Mouse (Mus musculus) small intestine, adult 2 months (tissue): ENCODE data around the gene Thrb.

Experiments used
- CTCF ChIP-seq: fragments of 200-500 bp; IDR thresholded peaks from 2 replicates; pipeline ENCODE4 v1.5.1; 2012; ENCODE audit warnings: low read depth, mild to moderate bottlenecking, control low read depth, inconsistent platforms, low read length, moderate library complexity, mixed read lengths; ENCODE audit not compliant: insufficient replicate concordance, insufficient read length; ENCODE audit errors: extremely low read depth
- POLR2A ChIP-seq: fragments of 200-500 bp; IDR thresholded peaks from 2 replicates; pipeline ENCODE4 v1.6.1; 2012; ENCODE audit warnings: low read depth, mild to moderate bottlenecking, control low read depth, inconsistent platforms, low read length, moderate library complexity

DNA sequence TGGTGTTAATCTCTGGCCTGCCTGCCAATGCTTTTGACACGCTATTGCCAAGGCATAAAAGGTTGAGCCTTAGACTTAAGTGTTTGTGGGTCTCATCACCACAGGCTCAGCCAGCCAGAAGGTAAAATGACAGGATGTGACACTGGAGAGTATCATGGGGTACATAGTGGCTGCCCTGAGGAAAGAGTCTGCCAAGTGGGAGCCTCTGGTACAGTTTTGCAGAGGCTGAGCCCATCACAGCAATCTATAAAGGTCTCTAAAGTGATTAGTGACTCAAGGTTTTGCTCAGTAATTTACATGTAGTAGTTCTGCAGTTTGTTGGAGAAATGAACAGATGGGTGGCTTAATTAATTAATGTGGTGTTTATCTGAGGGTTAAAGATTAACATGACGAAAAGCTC is 330.1 kb downstream of the Thrb start:
- TF ChIP-seq POLR2A (no peak), CTCF (no peak)
